Mouse (Mus musculus): ENCODE data around the gene Slc4a10. TPM values are rescaled to one million over a fixed set of nuclear protein-coding genes. Genes with fewer than 3 reads are reported as not detected.

Slc4a10 gene
- polyA plus RNA-seq, 1 experiment = 0.06 TPM

DNA sequence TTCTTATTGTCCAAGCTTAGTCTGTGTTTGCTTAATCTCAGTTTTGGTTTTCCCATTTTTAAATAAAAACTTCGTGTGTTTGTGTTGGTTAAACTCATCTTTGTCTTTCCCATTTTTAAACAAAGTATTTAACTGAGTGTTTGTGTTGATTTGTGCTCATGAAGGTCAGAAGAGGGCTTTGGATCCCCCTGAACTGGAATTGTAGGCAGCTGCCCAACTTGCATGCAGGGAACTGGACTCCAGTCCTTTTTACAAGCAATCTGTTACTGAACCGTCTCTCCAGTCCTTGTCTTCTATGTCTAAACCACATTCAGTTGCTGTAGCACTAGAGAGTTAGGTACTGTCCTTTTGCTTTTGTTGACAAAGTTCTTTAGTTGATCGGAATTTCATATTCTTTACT, 41.3 kb downstream of the Slc4a10 start:
- 61% methylated on average over 3 of the region's 3 CpGs for WGBS
- no peak overlapping the region for H3K4me3 ChIP-seq (ENCODE audit: low read depth, low read length)
- TF ChIP-seq POLR2A (IDR thresholded peaks at IDR 0.05; ENCODE audit: low read depth, low read length) = no peak
- no peak overlapping the region for H3K27ac ChIP-seq (ENCODE audit: insufficient read depth, low read depth, low read length)
- no peaks in the 10 kb centered on the region for H3K4me1 ChIP-seq (ENCODE audit: control insufficient read depth, insufficient read depth, insufficient read length, low read length)
- H3K36me3 ChIP-seq (ENCODE audit: control insufficient read depth, insufficient read depth, low read length) = no peaks in the 10 kb centered on the region
- no peaks in the 10 kb centered on the region; the same call in 1 of the 2 replicates for H3K27me3 ChIP-seq (ENCODE audit: control insufficient read depth, insufficient read depth, low read length)

- 82% methylated on average over 8 of the region's 8 CpGs for WGBS
- H3K27me3 ChIP-seq (ENCODE audit: control insufficient read depth, insufficient read depth, low read length) = no peaks in the 10 kb centered on the region; the same call in 1 of the 2 replicates
- no peaks in the 10 kb centered on the region for H3K36me3 ChIP-seq (ENCODE audit: control insufficient read depth, insufficient read depth, low read length)
- TF ChIP-seq POLR2A (IDR thresholded peaks at IDR 0.05; ENCODE audit: low read depth, low read length) (no peak), CTCF (IDR thresholded peaks at IDR 0.05; ENCODE audit: extremely low read depth, insufficient read length, insufficient replicate concordance, low read depth, low read length) (no peak)
- no peak overlapping the region for H3K4me3 ChIP-seq (ENCODE audit: low read depth, low read length)
- no peaks in the 10 kb centered on the region for H3K4me1 ChIP-seq (ENCODE audit: control insufficient read depth, insufficient read depth, insufficient read length, low read length)
- H3K27ac ChIP-seq (ENCODE audit: insufficient read depth, low read depth, low read length) = no peak overlapping the region
Measured at GRCm38 (mm10) chr2:62088715-62089114, 42.5 kb downstream of the Slc4a10 start.

DNA sequence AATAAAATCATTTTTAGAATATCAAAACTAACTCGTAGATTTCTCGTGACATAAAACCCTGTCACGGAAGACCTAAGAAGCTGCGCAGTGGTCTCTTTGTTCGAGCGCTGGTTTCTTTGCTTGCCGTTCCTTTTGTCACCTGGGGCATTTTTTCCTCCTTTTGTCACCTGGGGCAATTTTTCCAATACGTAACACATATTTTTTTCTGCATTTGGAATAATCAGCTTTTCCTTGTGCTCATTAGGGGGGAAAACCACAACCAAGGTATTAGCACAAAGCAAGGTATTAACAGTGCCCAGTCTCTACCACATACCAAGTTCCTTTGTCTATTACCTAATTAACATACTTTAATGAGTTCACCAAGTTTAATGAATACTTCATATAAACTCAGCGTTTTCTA, 42.9 kb downstream of the Slc4a10 start:
- Histone ChIP-seq H3K27me3 (ENCODE audit: control insufficient read depth, insufficient read depth, low read length) (no peaks in the 10 kb centered on the region; the same call in 1 of the 2 replicates), H3K36me3 (ENCODE audit: control insufficient read depth, insufficient read depth, low read length) (no peaks in the 10 kb centered on the region), H3K4me1 (ENCODE audit: control insufficient read depth, insufficient read depth, insufficient read length, low read length) (no peaks in the 10 kb centered on the region), H3K4me3 (ENCODE audit: low read depth, low read length) (no peak overlapping the region), H3K27ac (ENCODE audit: insufficient read depth, low read depth, low read length) (no peak overlapping the region)
- TF ChIP-seq CTCF (IDR thresholded peaks at IDR 0.05; ENCODE audit: extremely low read depth, insufficient read length, insufficient replicate concordance, low read depth, low read length) = no peak
- TF ChIP-seq POLR2A (IDR thresholded peaks at IDR 0.05; ENCODE audit: low read depth, low read length) = no peak
- 87% methylated on average over 9 of the region's 9 CpGs for WGBS

DNA sequence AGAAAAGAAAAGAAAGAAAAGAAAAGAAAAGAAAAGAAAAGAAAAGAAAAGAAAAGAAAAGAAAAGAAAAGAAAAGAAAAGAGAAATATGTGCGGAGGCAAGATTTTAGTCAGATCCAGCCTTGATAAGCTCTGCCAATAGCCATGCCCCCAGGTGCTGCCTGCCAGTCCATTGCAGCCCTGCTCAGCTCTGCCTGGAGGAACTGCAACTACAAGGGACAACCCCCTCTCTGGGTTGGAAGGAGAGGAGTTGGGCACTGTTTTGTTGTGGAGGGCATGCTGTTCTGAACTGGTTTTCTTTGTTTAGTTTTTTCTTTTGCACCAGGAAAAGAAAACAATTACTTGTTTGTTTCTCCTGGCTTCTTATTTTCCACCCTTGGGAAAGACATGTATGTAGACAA, 54.3 kb downstream of the Slc4a10 start:
- no peak for TF ChIP-seq POLR2A (IDR thresholded peaks at IDR 0.05; ENCODE audit: low read depth, low read length)
- TF ChIP-seq CTCF (IDR thresholded peaks at IDR 0.05; ENCODE audit: extremely low read depth, insufficient read length, insufficient replicate concordance, low read depth, low read length) = no peak
- H3K4me3 ChIP-seq (ENCODE audit: low read depth, low read length) = no peak overlapping the region
- 83% methylated on average over 1 of the region's 1 CpGs for WGBS
- no peaks in the 10 kb centered on the region for H3K36me3 ChIP-seq (ENCODE audit: control insufficient read depth, insufficient read depth, low read length)
- H3K27ac ChIP-seq (ENCODE audit: insufficient read depth, low read depth, low read length) = no peak overlapping the region
- no peaks in the 10 kb centered on the region for H3K27me3 ChIP-seq (ENCODE audit: control insufficient read depth, insufficient read depth, low read length)
- no peaks in the 10 kb centered on the region for H3K4me1 ChIP-seq (ENCODE audit: control insufficient read depth, insufficient read depth, insufficient read length, low read length)

- H3K36me3 ChIP-seq (ENCODE audit: control insufficient read depth, insufficient read depth, low read length) = no peaks in the 10 kb centered on the region
- no peak overlapping the region for H3K4me3 ChIP-seq (ENCODE audit: low read depth, low read length)
- TF ChIP-seq CTCF (IDR thresholded peaks at IDR 0.05; ENCODE audit: extremely low read depth, insufficient read length, insufficient replicate concordance, low read depth, low read length) = no peak
- TF ChIP-seq POLR2A (IDR thresholded peaks at IDR 0.05; ENCODE audit: low read depth, low read length) = no peak
- no peaks in the 10 kb centered on the region for H3K27me3 ChIP-seq (ENCODE audit: control insufficient read depth, insufficient read depth, low read length)
- H3K4me1 ChIP-seq (ENCODE audit: control insufficient read depth, insufficient read depth, insufficient read length, low read length) = no peaks in the 10 kb centered on the region
- WGBS = 81% methylated on average over 4 of the region's 4 CpGs
- H3K27ac ChIP-seq (ENCODE audit: insufficient read depth, low read depth, low read length) = no peak overlapping the region
Measured at GRCm38 (mm10) chr2:62115346-62115745, 69.1 kb downstream of the Slc4a10 start.

GRCm38 (mm10) chr2:62129975-62130374, 83.7 kb downstream of the Slc4a10 start:
- TF ChIP-seq POLR2A (IDR thresholded peaks at IDR 0.05; ENCODE audit: low read depth, low read length) (no peak), CTCF (IDR thresholded peaks at IDR 0.05; ENCODE audit: extremely low read depth, insufficient read length, insufficient replicate concordance, low read depth, low read length) (no peak)
- Histone ChIP-seq H3K4me3 (ENCODE audit: low read depth, low read length) (no peak overlapping the region), H3K36me3 (ENCODE audit: control insufficient read depth, insufficient read depth, low read length) (no peaks in the 10 kb centered on the region), H3K27ac (ENCODE audit: insufficient read depth, low read depth, low read length) (no peak overlapping the region), H3K4me1 (ENCODE audit: control insufficient read depth, insufficient read depth, insufficient read length, low read length) (no peaks in the 10 kb centered on the region), H3K27me3 (ENCODE audit: control insufficient read depth, insufficient read depth, low read length) (no peaks in the 10 kb centered on the region)
- 86% methylated on average over 2 of the region's 2 CpGs for WGBS

DNA sequence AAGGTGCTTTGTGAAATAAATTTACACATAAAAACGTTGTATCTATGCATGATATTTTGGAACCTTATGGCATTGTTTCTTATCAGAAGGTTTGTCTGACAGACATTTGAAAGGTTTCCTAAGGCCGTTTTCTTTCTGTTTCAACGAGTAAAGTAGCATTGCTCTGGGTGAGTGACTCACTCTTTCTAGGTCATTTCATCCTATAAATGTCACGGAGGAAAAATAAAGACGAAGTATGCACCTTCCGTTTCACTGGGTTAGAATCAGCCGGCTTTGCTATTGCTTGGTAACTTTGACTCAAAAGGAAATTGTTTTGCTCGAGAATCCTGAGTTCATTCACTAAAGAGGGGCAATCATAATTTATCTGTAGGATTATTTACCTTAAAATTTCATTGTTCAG, 88.6 kb downstream of the Slc4a10 start:
- no peaks in the 10 kb centered on the region for H3K4me1 ChIP-seq (ENCODE audit: control insufficient read depth, insufficient read depth, insufficient read length, low read length)
- WGBS = 58% methylated on average over 8 of the region's 8 CpGs

GRCm38 (mm10) chr2:62147636-62148035, 101.4 kb downstream of the Slc4a10 start:
- Histone ChIP-seq H3K27ac (ENCODE audit: insufficient read depth, low read depth, low read length) (no peak overlapping the region), H3K36me3 (ENCODE audit: control insufficient read depth, insufficient read depth, low read length) (no peaks in the 10 kb centered on the region), H3K27me3 (ENCODE audit: control insufficient read depth, insufficient read depth, low read length) (no peaks in the 10 kb centered on the region), H3K4me1 (ENCODE audit: control insufficient read depth, insufficient read depth, insufficient read length, low read length) (no peaks in the 10 kb centered on the region), H3K4me3 (ENCODE audit: low read depth, low read length) (no peak overlapping the region)
- 65% methylated on average over 3 of the region's 3 CpGs for WGBS
- TF ChIP-seq POLR2A (IDR thresholded peaks at IDR 0.05; ENCODE audit: low read depth, low read length) = no peak

More for the DNA sequence above, 88.6 kb downstream of the Slc4a10 start:
- Histone ChIP-seq H3K27ac (ENCODE audit: insufficient read depth, low read depth, low read length) (no peak overlapping the region), H3K27me3 (ENCODE audit: control insufficient read depth, insufficient read depth, low read length) (no peaks in the 10 kb centered on the region), H3K36me3 (ENCODE audit: control insufficient read depth, insufficient read depth, low read length) (no peaks in the 10 kb centered on the region), H3K4me3 (ENCODE audit: low read depth, low read length) (no peak overlapping the region)
- TF ChIP-seq CTCF (IDR thresholded peaks at IDR 0.05; ENCODE audit: extremely low read depth, insufficient read length, insufficient replicate concordance, low read depth, low read length) = no peak
- no peak for TF ChIP-seq POLR2A (IDR thresholded peaks at IDR 0.05; ENCODE audit: low read depth, low read length)

Data from small intestine, adult 2 months (tissue).